Mouse (Mus musculus): Measurements from ENCODE around the gene Zc3hav1l. TPM values are rescaled to one million over a fixed set of nuclear protein-coding genes. Genes with fewer than 3 reads are reported as not detected.

Zc3hav1l gene
- total and polyA plus RNA-seq, 3 experiments, result 5.6 to 30.6 (median 7.3) TPM

GRCm38 (mm10) chr6:38252139-38252538, 46.9 kb downstream of the Zc3hav1l start:
- DNase-seq (ENCODE audit: low spot score) (no peak), ATAC-seq (ENCODE audit: extremely low read depth, insufficient number of reproducible peaks, low FRiP score, poor library complexity, severe bottlenecking) (no peak)
- TF ChIP-seq CTCF (IDR thresholded peaks at IDR 0.05; ENCODE audit: low read depth, low read length), result no peak
- no peak for TF ChIP-seq TAL1 (conservative IDR thresholded peaks at IDR 0.05; ENCODE audit: low read depth, low read length)
- TF ChIP-seq GATA2 (IDR thresholded peaks at IDR 0.05; ENCODE audit: borderline replicate concordance, low read depth, low read length), result no peak
- no peak for TF ChIP-seq POLR2AphosphoS5 (IDR thresholded peaks at IDR 0.05; ENCODE audit: insufficient replicate concordance, low read depth, low read length)
- TF ChIP-seq GATA1 (IDR thresholded peaks at IDR 0.05; ENCODE audit: borderline replicate concordance, low read length), result no peak
- H3K4me1 ChIP-seq (ENCODE audit: insufficient read depth, low read depth, low read length), result peaks cover 16% of the 10 kb centered on the region
- no peaks in the 10 kb centered on the region for H3K36me3 ChIP-seq (replicated peaks)
- H3K27me3 ChIP-seq (ENCODE audit: insufficient read depth, low read length), result peaks cover 74% of the 10 kb centered on the region
- H3K4me3 ChIP-seq (ENCODE audit: low read depth, low read length), result no peak overlapping the region
- H3K9me3 ChIP-seq (replicated peaks), result no peaks in the 10 kb centered on the region

GRCm38 (mm10) chr6:38251464-38251863, 47.6 kb downstream of the Zc3hav1l start:
- Histone ChIP-seq H3K4me3 (ENCODE audit: low read depth, low read length) (no peak overlapping the region), H3K4me1 (ENCODE audit: insufficient read depth, low read depth, low read length) (peaks cover 12% of the 10 kb centered on the region), H3K36me3 (replicated peaks) (no peaks in the 10 kb centered on the region), H3K9me3 (replicated peaks) (no peaks in the 10 kb centered on the region), H3K27me3 (ENCODE audit: insufficient read depth, low read length) (peaks cover 68% of the 10 kb centered on the region)
- TF ChIP-seq GATA2 (IDR thresholded peaks at IDR 0.05; ENCODE audit: borderline replicate concordance, low read depth, low read length), result no peak
- TF ChIP-seq CTCF (IDR thresholded peaks at IDR 0.05; ENCODE audit: low read depth, low read length), result no peak
- TF ChIP-seq POLR2AphosphoS5 (IDR thresholded peaks at IDR 0.05; ENCODE audit: insufficient replicate concordance, low read depth, low read length), result no peak
- no peak for TF ChIP-seq GATA1 (IDR thresholded peaks at IDR 0.05; ENCODE audit: borderline replicate concordance, low read length)
- no peak for TF ChIP-seq TAL1 (conservative IDR thresholded peaks at IDR 0.05; ENCODE audit: low read depth, low read length)
- ATAC-seq (ENCODE audit: extremely low read depth, insufficient number of reproducible peaks, low FRiP score, poor library complexity, severe bottlenecking) (no peak), DNase-seq (ENCODE audit: low spot score) (no peak)

GRCm38 (mm10) chr6:38247362-38247761, 51.7 kb downstream of the Zc3hav1l start:
- peaks cover 48% of the 10 kb centered on the region for H3K27me3 ChIP-seq (ENCODE audit: insufficient read depth, low read length)
- H3K4me1 ChIP-seq (ENCODE audit: insufficient read depth, low read depth, low read length), result no peaks in the 10 kb centered on the region
- DNase-seq (ENCODE audit: low spot score) (no peak), ATAC-seq (ENCODE audit: extremely low read depth, insufficient number of reproducible peaks, low FRiP score, poor library complexity, severe bottlenecking) (no peak)
- H3K4me3 ChIP-seq (ENCODE audit: low read depth, low read length), result no peak overlapping the region
- TF ChIP-seq POLR2AphosphoS5 (IDR thresholded peaks at IDR 0.05; ENCODE audit: insufficient replicate concordance, low read depth, low read length) (no peak), GATA1 (IDR thresholded peaks at IDR 0.05; ENCODE audit: borderline replicate concordance, low read length) (no peak), CTCF (IDR thresholded peaks at IDR 0.05; ENCODE audit: low read depth, low read length) (no peak), GATA2 (IDR thresholded peaks at IDR 0.05; ENCODE audit: borderline replicate concordance, low read depth, low read length) (no peak), TAL1 (conservative IDR thresholded peaks at IDR 0.05; ENCODE audit: low read depth, low read length) (no peak)
- no peaks in the 10 kb centered on the region for H3K36me3 ChIP-seq (replicated peaks)
- H3K9me3 ChIP-seq (replicated peaks), result no peaks in the 10 kb centered on the region

- H3K9me3 ChIP-seq (replicated peaks), result no peaks in the 10 kb centered on the region
- ATAC-seq (ENCODE audit: extremely low read depth, insufficient number of reproducible peaks, low FRiP score, poor library complexity, severe bottlenecking), result no peak
- no peak overlapping the region for H3K4me3 ChIP-seq (ENCODE audit: low read depth, low read length)
- H3K27me3 ChIP-seq (ENCODE audit: insufficient read depth, low read length), result peaks cover 32% of the 10 kb centered on the region
- DNase-seq (ENCODE audit: low spot score), result no peak
- no peaks in the 10 kb centered on the region for H3K36me3 ChIP-seq (replicated peaks)
- TF ChIP-seq CTCF (IDR thresholded peaks at IDR 0.05; ENCODE audit: low read depth, low read length) (no peak), GATA2 (IDR thresholded peaks at IDR 0.05; ENCODE audit: borderline replicate concordance, low read depth, low read length) (no peak), TAL1 (conservative IDR thresholded peaks at IDR 0.05; ENCODE audit: low read depth, low read length) (no peak), POLR2AphosphoS5 (IDR thresholded peaks at IDR 0.05; ENCODE audit: insufficient replicate concordance, low read depth, low read length) (no peak), GATA1 (IDR thresholded peaks at IDR 0.05; ENCODE audit: borderline replicate concordance, low read length) (no peak)
- H3K4me1 ChIP-seq (ENCODE audit: insufficient read depth, low read depth, low read length), result no peaks in the 10 kb centered on the region
Measured at GRCm38 (mm10) chr6:38244806-38245205, 54.3 kb downstream of the Zc3hav1l start.

GRCm38 (mm10) chr6:38244167-38244566, 54.9 kb downstream of the Zc3hav1l start:
- no peaks in the 10 kb centered on the region for H3K9me3 ChIP-seq (replicated peaks)
- no peak overlapping the region for H3K4me3 ChIP-seq (ENCODE audit: low read depth, low read length)
- TF ChIP-seq POLR2AphosphoS5 (IDR thresholded peaks at IDR 0.05; ENCODE audit: insufficient replicate concordance, low read depth, low read length) (no peak), GATA2 (IDR thresholded peaks at IDR 0.05; ENCODE audit: borderline replicate concordance, low read depth, low read length) (no peak), CTCF (IDR thresholded peaks at IDR 0.05; ENCODE audit: low read depth, low read length) (no peak), GATA1 (IDR thresholded peaks at IDR 0.05; ENCODE audit: borderline replicate concordance, low read length) (no peak), TAL1 (conservative IDR thresholded peaks at IDR 0.05; ENCODE audit: low read depth, low read length) (no peak)
- no peaks in the 10 kb centered on the region for H3K4me1 ChIP-seq (ENCODE audit: insufficient read depth, low read depth, low read length)
- peaks cover 30% of the 10 kb centered on the region for H3K27me3 ChIP-seq (ENCODE audit: insufficient read depth, low read length)
- H3K36me3 ChIP-seq (replicated peaks), result no peaks in the 10 kb centered on the region
- ATAC-seq (ENCODE audit: extremely low read depth, insufficient number of reproducible peaks, low FRiP score, poor library complexity, severe bottlenecking) (no peak), DNase-seq (ENCODE audit: low spot score) (no peak)

GRCm38 (mm10) chr6:38242833-38243232, 56.2 kb downstream of the Zc3hav1l start:
- no peaks in the 10 kb centered on the region for H3K4me1 ChIP-seq (ENCODE audit: insufficient read depth, low read depth, low read length)
- no peaks in the 10 kb centered on the region for H3K9me3 ChIP-seq (replicated peaks)
- H3K36me3 ChIP-seq (replicated peaks), result no peaks in the 10 kb centered on the region
- no peak for DNase-seq (ENCODE audit: low spot score)
- peaks cover 28% of the 10 kb centered on the region for H3K27me3 ChIP-seq (ENCODE audit: insufficient read depth, low read length)
- no peak for TF ChIP-seq POLR2AphosphoS5 (IDR thresholded peaks at IDR 0.05; ENCODE audit: insufficient replicate concordance, low read depth, low read length)
- no peak for TF ChIP-seq TAL1 (conservative IDR thresholded peaks at IDR 0.05; ENCODE audit: low read depth, low read length)
- no peak for TF ChIP-seq GATA1 (IDR thresholded peaks at IDR 0.05; ENCODE audit: borderline replicate concordance, low read length)
- no peak for TF ChIP-seq CTCF (IDR thresholded peaks at IDR 0.05; ENCODE audit: low read depth, low read length)
- no peak for TF ChIP-seq GATA2 (IDR thresholded peaks at IDR 0.05; ENCODE audit: borderline replicate concordance, low read depth, low read length)
- no peak for ATAC-seq (ENCODE audit: extremely low read depth, insufficient number of reproducible peaks, low FRiP score, poor library complexity, severe bottlenecking)
- no peak overlapping the region for H3K4me3 ChIP-seq (ENCODE audit: low read depth, low read length)
